Mouse (Mus musculus) 416B (cell line): ENCODE measurements at regions not wholly inside any gene's neighbourhood (a gene's known extent, or its start where the extent isn't known, plus 50 kb on each side); places are given as distances from the start of the nearest gene placed in this dataset.

Experiments
- DNase-seq: peaks from one replicate; pipeline ENCODE4 v3.0.0; 2011; ENCODE audit warnings: low read depth

DNA sequence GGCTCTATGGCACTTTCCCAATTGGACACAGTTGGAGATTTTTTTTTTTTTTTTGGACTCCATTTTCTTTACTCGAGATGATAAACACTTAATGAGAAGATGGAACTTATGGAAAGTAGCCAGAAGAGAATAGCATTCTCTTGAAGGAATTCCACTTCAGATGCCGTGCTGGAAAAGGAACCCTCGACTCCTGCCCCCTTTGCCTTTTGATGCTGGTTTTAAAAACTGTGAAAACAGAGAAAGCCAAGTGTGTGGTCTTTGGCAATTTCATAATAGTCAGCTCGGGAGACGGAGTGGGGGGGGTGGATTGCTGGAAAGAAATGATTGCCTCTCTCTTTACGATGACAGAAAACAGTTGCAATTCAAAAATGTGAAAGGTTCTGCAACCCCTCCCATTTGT lies 429.2 kb downstream of the Fgf9 start:
- DNase-seq: no peak

DNA sequence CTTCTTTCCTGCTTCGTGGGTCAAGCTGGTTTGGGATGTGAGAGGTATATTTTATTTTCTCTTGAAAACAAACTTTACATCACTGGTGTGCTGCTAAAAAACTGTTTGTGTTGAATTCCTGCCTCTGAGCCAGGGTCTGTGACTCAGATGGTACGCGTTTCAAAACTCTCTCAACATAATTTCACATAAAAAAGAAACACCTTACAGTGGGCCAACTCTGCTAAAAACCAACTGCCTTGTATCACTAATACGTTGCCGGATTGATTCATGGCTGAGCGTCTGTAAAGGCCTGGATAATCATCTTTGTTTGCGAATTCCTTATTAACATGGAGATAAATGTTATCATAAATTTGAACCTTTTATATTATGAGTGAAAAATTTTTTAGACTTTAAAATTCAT lies 428.7 kb downstream of the Fgf9 start:
- DNase-seq: no peak

DNA sequence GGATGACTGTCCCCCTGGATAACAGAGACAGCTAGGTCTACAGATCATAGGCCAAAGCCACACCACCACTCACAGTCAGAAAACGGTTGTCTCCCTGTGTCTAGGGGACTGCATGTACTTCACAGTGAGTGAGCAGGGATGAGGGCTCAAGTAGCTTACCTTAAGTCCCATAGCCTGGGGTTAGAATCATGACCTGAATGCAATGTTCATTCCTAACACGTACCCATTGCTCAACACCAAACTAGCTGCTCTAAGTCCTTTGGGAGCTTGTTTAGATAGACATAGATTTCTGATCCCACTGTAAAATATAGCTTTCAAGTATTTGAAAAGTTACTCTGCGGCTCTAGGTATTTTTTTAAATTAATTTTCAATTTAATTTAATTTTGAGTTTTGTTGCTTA lies 426.6 kb downstream of the Fgf9 start:
- DNase-seq: no peak

DNA sequence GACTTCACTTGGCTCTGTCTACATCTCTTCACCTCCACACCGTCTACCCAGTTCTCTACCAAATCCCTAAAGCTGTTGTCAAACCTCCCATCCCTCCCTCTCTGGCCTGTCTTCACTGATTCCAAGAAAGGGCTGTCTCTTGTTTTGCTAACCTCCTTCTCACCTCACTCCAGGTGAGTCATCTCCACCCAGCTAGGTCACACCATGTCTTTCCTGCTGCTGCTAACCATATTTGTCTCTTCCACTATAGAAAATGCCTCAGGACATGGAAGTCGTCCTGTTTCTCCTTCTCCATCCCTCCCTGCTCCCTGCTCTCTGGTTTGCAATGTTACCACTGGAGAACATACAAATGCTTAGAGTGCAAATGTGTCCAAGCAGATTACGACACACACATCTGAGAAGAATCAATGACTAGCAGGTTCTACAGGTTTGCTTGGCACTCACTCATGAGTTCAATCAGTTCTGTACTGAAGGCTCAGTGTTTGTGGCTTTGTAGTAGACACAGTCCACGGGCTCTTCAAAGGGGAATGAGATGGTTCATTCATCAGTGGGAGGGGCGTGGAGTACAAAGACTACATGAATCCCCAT lies 424.1 kb downstream of the Fgf9 start:
- DNase-seq: no peak

DNA sequence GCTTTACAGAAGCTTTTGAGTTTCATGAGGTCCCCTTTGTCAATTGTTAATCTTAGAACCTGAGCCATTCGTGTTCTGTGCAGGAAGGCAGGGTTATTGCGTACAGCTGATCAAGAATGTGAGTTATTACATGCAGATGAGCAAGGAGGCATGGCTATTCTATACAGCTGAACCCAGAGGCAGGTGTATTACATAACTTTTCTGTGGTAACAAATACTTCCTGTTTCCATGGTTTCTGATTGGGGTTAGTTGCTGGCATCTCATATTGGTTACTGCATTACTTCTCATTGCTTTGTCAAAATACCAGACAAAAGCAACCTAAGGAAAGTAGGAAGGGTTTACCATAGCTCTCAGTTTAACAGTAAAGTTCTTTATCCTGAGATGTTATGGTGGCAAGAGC lies 421.8 kb downstream of the Fgf9 start:
- peak; percentile 7 for DNase-seq

DNA sequence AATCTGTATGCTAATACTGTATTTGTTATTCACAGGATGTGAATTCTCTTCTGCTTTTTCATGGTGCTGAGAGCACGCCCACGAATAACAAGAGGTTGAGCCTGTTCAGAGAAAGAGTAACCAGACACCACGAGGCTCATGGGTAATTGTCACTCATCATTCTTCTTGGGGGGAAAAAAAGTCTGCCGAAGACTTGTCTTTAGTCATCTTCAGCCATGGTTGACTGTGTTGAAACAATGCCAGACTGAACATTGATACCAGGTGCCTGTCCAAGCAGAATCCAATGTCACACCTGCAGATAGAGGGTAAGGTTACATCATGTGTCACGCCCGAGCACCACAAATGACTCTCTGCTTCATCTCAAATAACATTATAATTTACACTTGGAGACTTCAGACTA lies 418.5 kb downstream of the Fgf9 start:
- DNase-seq: no peak

DNA sequence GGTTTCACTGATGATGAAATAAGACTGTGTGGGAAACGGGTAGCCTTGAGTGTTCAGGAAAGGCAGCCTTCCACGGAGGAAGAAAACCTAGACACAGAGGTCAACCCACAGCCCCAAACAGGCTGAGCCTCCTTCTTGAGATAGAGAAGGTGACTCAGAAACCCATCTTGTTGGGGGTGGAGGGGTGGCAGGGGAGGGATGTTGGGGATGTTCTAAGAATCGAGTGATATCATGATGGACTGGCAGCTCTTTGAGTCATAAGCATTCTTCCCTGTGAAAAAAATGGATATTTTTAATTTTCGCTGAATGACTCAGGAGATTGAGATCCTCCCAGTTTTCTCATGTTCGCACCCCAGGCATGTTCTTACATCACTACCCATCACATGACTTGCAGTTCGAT lies 417.5 kb downstream of the Fgf9 start:
- no peak for DNase-seq

DNA sequence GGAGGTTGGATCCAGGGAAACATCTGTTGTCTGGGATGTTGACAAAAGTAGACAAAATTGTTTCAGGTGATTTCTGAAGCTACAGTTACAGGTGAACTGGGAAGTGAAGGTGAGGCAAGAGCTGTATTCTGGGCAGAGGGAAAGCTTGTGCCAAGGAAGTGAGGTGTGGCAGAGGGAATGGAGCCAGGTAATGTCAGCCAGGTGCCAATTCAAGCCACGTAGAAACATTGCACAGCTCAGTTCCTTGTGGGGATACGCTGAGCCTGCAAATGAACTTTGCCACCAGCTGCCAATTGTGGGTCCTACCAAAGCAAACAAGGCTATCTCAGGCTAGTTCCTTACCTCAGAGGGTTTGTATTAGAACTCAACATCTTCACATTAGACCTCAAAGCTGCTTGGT lies 410.1 kb downstream of the Fgf9 start:
- DNase-seq: no peak

DNA sequence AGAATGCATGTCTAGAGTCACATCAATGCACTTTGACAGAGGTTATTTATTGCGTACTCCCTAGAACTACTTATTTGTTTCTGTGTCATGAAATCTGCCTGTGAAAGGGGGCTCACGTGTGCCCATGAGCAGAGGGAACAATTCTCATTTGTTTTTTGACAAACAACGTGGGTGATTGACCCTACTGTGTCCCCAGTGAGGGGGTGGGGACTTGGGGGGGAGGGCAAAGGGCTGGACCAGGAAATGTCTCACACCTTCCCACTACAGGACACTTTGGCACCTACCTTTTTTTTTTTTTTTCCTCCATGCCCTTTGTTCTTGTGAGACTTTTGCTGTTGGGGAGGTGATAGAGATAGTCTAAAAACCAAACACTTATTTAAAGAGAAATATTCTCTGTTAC lies 400.3 kb downstream of the Fgf9 start:
- no peak for DNase-seq

DNA sequence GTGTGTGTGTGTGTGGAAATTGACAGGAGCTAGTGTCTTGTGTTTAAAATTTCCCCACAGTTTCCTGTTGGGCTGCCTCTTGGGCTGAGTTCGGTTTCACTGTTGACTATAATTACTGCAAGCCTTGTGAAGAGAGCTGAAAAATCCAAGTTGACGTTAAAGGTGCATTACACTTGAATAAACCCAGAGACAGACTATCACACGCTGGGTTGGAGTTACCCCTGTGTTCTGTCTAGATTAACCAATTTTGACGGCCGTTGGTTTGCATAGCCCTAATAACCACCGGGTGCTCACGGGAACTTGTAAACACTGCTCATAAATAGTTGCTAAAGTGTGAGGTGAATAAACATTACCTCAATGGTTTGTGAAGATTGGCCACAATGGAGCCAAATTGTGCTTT lies 398.1 kb downstream of the Fgf9 start:
- DNase-seq: no peak

DNA sequence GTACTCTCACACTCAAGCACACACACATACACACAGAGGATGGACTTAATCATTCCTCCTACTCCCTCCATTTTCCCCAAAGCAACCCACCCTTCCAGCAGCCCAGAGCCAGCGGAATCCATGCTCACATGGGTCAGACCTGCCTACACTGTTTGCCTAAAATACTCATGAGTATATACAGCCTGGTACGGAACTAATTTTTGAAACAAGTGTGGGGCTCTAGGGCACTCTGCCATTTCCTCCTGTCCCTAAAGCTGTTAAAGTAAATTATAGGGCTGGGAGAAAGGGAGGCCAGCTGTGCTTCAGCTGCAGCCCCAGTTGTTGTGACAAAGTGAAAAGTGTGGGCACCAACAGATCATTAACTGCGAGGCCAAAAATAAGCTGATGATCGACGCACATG lies 397.5 kb downstream of the Fgf9 start:
- no peak for DNase-seq

DNA sequence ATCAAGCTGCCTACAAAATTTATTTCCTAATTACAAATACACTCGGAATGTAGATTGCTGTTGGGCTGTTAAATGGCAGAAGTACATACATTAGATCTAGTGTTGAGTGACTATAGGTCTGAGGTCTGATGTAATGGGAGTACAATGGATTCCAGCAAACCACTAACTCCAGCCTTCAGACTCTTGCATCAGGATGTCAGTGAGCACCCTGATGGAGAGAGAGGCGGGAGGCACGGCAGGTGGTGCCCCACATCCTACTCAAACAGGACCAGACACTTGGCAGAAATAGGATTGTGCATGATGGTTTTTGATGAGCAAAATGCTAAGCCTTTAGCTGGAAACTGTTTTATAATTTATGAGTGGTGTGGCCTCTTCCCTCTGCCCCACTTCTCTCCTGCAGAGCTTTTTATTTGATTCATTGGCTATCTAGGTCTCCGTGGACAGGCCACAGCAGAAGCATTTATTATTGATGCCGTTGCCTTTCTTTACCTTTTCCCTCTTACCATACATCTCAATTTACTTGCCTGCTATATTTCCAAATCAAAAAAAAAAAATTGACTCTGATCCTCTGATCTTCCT lies 376.5 kb downstream of the Fgf9 start:
- no peak for DNase-seq

DNA sequence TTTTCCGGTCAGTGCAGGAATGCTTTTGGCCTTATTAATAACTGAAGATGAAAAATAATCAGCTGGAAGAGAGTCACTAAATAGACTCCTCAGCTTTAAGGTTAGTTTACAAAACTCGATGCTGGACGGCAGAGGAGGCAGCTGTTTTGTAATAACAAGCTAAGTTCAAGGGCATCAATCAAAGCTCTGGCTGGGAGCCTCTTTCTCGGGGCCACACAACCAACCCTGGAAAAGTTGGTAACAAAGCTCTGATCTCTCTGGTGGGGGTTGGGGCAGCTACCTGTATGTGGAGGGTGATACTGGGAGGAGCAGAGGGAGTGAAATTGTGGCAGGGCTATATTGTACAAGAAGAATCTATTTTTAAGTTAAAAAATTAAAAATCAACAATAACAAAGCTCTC lies 374.1 kb downstream of the Fgf9 start:
- no peak for DNase-seq

DNA sequence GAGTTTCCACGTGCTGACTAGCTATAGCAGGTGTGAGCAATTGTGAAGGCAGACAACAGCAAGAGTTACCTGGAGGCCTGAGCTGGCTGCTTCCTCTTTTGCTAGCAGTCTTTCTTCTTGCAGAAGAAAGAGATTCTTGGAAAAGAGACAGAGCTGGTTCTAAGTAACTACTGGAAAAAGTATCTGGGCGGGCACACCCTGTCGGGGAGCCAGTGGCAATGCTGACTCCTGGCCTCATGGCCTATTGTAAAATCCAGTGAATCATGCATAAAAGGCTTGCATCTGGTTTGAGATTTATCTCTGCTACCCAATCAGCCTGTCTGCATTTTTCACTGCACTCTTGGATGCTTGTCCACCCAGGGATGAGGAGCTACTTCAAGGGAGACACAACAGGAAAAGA lies 372.2 kb downstream of the Fgf9 start:
- no peak for DNase-seq

DNA sequence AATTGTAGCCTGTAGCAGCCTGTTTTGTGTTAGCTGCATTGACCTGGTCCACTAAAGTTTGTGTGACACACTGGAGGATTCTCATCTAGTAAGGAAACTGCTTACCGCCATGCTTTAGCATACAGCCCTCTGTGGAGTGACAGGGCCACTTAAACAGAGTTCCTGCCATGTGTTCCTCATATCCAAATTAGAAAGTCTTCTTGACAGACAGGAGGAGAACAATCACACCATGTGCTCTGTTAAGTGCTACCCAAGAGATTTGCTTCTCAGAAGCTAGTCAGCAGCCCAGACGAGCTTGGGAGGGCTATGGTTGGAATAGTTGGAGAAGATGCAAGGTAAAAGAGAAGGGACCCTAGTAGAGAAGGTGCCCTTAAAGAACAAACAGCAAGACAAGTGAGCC lies 369.6 kb downstream of the Fgf9 start:
- DNase-seq: no peak

DNA sequence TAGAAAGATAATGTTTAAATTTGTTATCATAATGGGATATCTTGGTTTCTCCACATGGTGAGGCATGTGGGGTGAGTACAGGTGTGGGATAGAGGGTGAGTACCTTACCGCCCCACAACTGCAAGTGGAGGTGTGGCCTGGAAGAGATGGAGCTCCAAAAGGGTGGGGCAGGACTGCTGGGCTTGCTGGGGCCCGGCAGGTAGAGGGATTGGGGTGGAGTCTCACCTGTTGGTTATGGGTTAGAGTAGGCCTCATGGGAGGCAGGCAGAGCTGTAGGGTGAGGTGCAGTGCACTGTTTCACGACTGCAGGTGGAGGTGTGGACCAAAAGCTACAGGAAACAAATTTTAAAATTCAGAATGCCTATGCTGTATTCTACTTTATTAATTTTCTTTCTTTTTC lies 365.7 kb downstream of the Fgf9 start:
- DNase-seq: no peak

DNA sequence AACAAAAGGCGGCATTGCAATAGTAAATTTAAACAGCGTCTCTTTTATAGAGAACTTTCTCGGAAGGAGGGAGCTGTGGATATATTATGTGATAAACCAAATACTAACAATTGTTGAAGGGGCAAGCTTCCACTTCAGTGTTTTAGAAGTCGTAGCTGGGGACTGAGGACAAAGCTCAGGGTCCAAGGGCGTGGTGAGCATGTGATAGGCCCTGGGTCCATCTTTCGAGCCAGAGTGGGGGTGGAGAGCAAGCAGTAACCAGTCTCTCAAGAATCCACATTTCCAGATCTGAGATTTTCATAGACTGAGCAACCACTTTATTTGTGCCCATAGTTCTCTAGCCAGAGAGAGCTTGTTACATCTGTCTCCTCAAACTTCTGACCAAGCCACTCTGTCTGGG lies 356.1 kb downstream of the Fgf9 start:
- DNase-seq: no peak

DNA sequence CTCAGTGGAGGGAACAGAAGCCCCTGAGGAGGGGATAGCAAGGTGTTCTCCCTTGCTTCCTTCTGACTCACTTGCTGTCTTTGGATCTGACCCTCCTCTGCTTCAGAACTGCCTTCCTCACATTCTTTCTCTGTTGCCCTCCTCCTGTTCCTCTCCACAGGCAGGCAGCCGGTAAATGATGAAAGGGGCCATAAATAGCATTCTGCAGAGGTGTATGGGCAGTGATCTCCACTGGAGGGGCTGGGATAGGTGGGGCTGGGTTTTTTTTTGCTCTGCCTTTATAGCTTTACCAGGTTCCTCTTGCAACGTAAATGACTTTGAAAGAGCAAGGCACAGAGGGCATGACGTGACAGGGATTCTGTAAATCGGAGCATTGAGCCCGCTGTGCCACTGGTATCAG lies 351.6 kb downstream of the Fgf9 start:
- DNase-seq: no peak

DNA sequence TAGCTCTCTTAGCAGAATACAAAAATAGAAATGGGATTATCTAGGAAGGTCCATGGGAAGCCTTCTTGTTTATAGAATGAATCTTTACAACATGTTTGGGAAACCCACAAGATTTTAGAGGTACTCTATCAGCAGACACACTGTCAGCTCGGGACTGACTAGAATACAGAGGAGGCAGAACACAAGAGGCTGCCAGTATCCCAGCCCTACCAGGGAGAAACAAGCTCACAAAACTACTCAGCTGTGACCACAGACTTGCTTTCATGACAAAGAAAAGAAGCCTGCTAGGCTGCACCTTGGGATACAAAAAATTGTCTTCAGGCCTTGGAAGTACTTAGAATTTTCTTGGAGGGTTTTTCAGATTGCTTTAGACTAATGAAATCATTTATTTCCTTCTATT lies 347.2 kb downstream of the Fgf9 start:
- DNase-seq: no peak

DNA sequence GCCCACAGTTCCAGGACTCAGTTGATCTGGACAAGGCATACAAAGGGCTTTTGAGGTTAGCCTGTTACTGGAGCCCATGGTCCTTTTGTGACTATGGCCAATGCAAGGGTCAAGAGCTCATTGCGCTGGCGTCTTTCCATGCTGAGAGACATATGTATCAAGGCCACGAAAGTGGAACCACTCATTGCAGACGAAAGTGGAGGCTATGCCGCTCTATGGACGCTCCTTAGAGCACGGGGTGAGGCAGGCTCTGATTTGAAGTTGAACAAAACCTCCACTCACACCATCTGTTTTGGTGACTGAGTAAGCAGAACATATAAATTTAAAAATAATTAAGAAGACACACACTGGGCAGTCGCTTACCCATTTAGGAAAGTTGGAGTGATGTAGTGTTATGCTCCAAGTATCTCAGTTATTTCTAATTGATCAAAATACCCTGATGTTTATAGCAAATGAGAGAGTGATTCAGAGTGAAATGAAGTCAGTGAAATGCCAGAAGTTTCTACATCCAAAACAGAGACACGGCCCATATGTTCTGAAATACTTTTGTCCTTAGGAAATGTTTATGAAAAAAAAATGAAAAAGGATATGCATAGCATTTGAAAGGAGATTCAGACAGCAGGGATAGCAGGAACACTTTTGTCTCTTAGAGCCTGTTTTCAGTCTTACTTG lies 321.8 kb downstream of the Fgf9 start:
- no peak for DNase-seq

DNA sequence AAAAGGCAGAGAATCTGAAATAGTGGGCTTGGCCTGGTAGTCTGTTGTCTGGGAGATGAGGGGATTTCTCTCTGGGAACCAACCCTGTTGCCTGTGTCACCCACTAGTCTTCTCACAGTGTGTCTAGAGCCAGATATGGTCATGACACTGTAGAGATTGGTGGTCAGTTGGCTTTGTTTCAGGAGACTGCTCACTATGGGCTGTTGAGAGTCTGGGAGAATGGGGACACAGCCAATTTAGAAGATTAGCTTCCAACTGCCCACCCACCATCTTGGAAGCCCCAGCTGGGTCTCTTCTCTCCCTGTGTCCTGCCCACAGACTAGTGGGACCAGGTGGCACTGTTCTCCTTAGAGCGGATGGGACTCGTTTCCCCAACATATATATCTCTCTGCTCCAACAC lies 320.4 kb downstream of the Fgf9 start:
- DNase-seq: no peak

DNA sequence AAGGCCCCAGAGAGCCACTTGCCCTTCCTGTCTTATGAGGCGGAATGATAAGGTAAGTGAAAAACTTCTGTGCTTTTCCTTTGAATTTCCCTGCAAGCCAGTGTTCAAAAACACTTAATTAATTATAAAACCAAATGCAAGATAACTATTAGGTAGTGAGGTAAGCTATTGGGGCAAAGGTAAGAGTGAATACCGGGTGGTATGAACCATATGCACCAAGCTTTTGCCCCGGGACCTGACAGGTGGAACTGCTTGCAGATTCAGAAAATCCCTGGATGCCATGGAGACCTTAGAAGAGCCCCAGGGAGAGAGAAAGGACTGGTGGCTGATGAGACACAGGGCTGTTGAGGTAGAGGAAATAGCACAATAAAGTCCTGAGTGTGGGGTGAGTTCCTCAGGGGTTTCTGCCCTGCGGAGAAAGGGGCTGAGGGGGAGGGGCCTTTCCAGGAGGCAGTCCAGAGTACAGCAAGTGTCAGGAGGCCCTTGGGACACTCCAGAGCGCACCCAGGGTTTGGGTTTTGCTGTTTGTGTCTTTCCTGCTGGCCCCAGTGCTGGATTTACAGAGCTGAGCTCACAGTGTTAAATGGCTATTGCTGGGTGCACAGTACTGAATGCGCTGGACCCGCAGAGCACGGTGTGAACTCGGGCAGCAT lies 317.1 kb downstream of the Fgf9 start:
- DNase-seq: no peak

DNA sequence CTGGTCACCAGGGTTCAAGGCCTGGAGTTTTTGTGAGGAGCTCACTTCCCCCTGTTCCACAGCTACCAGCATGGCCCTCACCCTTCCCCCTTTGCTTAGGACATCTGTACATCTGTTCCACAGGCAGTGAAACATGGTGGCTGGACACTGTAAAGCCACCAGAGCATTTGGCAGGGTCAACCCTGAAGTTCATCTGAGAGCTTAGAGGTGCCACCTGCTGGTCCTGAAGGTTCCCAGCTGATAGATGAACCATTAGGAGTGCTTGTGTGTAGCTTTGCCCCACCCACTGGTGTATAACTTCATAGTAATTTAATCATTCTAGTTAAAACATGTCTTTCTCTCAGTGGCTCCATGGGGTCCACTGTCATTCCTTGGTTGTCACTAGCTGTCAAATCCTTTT lies 304.7 kb downstream of the Fgf9 start:
- peak; percentile 13 for DNase-seq

DNA sequence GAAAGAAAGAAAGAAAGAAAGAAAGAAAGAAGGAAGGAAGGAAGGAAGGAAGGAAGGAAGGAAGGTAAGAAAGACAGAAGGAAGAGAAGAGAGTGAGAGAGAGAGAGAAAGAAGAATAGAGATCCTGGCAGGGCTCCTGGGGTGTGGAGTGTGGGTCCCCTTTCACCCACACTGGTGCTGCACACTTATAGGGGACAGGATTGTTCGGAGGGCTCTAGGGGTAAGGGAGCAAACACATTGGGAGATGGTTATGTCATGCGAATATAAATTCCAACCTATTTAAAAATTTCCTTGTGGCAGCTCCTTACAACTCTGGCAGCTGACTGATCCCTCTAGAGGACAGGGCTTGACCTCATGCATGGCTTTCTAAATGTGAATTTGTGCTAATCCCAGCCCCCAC lies 286.5 kb downstream of the Fgf9 start:
- DNase-seq: no peak
